Mouse (Mus musculus) cerebellum, adult (tissue): Measurements from ENCODE around the gene Lmtk2.

ENCODE experiments used
- ATAC-seq: cut with Nextera tagmentation; 2 replicates; pipeline ENCODE4 v1.9.2; 2017; ENCODE audit warnings: mild to moderate bottlenecking, moderate library complexity, mixed read lengths; ENCODE audit not compliant: insufficient number of reproducible peaks, low FRiP score, low TSS enrichment

Gene Lmtk2

GRCm38 (mm10) chr5:144204911-144205310, 104.7 kb downstream of the Lmtk2 start:
- no peak for ATAC-seq

GRCm38 (mm10) chr5:144206069-144206468, 105.8 kb downstream of the Lmtk2 start:
- ATAC-seq: no peak

GRCm38 (mm10) chr5:144207478-144207877, 107.2 kb downstream of the Lmtk2 start:
- no peak for ATAC-seq

GRCm38 (mm10) chr5:144214453-144214852, 114.2 kb downstream of the Lmtk2 start:
- ATAC-seq: no peak

- ATAC-seq: no peak
Measured at GRCm38 (mm10) chr5:144215992-144216391, 115.8 kb downstream of the Lmtk2 start.

GRCm38 (mm10) chr5:144218061-144218460, 117.8 kb downstream of the Lmtk2 start:
- no peak for ATAC-seq

- no peak for ATAC-seq
Measured at GRCm38 (mm10) chr5:144219306-144219705, 119.1 kb downstream of the Lmtk2 start.

GRCm38 (mm10) chr5:144219936-144220335, 119.7 kb downstream of the Lmtk2 start:
- no peak for ATAC-seq

- ATAC-seq: no peak
Measured at GRCm38 (mm10) chr5:144221305-144221704, 121.1 kb downstream of the Lmtk2 start.

GRCm38 (mm10) chr5:144222811-144223502, 122.7 kb downstream of the Lmtk2 start:
- peak; percentile 59 for ATAC-seq

- peak; percentile 95 for ATAC-seq
Measured at GRCm38 (mm10) chr5:144223503-144223862, 123.2 kb downstream of the Lmtk2 start, which contains the start of gene Tecpr1. Tecpr1 (minus strand) TSS chr5:144223615.

- ATAC-seq: no peak
Measured at GRCm38 (mm10) chr5:144223899-144224816, 123.9 kb downstream of the Lmtk2 start.

- ATAC-seq: no peak
Measured at GRCm38 (mm10) chr5:144226220-144226619, 126.0 kb downstream of the Lmtk2 start.

- ATAC-seq: no peak
Measured at GRCm38 (mm10) chr5:144230216-144230615, 130.0 kb downstream of the Lmtk2 start.

GRCm38 (mm10) chr5:144231410-144231809, 131.2 kb downstream of the Lmtk2 start:
- no peak for ATAC-seq

- ATAC-seq: no peak
Measured at GRCm38 (mm10) chr5:144232531-144232930, 132.3 kb downstream of the Lmtk2 start.

- ATAC-seq: no peak
Measured at GRCm38 (mm10) chr5:144234222-144234621, 134.0 kb downstream of the Lmtk2 start.

- no peak for ATAC-seq
Measured at GRCm38 (mm10) chr5:144234714-144235113, 134.5 kb downstream of the Lmtk2 start.
